Mouse (Mus musculus) granulocyte monocyte progenitor cell, adult 5-6 weeks (primary cell): ENCODE measurements around the gene Prm2. TPM values are rescaled to one million over a fixed set of nuclear protein-coding genes. Genes with fewer than 3 reads are reported as not detected.

Source experiments
- ATAC-seq: replicated peaks from 2 replicates; pipeline ENCODE4 v1.8.0; 2016; ENCODE audit warnings: mild to moderate bottlenecking, moderate TSS enrichment, inconsistent platforms; ENCODE audit not compliant: poor library complexity, severe bottlenecking
- total RNA-seq, 2 experiments: library from RNA; stranded (forward) in 1 of 2; stranded (reverse) in 1 of 2; fragments of 200-712, 200-1000 nt in 1 of 2; fragments of >200 nt in 1 of 2; fragmentation: Nextera tagmentation in 1 of 2; gene quantifications; 2 replicates each; pipeline ENCODE4 v1.2.3; 2014 to 2017

Prm2 gene
- total RNA-seq (2014; fragmentation: Nextera tagmentation) (not detected in 2 replicates), total RNA-seq (2017) (not detected in 2 replicates)

DNA sequence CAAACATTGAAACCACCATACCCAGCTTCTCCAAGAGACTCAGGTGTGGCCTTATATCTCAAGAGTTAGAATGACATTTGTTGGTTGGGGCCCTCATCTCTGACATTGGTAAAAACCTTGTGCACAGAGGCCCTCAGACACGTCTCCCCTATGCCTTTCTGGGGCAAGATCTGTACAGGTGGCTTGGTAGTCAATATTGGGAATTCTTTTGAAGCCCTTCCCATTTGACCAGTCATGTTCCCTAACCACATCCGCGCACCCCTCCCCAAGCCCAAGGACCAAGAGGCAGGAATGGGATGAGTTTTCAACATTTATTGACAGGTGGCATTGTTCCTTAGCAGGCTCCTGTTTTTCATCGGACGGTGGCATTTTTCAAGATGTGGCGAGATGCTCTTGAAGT lies at the start of gene Prm2:
Gene Prm2 (minus strand): TSS at position 101 of the 400 bp plus-strand sequence.
- no peak for ATAC-seq

- ATAC-seq, result no peak; the same call in 1 of the 2 replicates
These were observed 48.4 kb upstream of the Prm2 start for GRCm38 (mm10) chr16:10844319-10844670.

DNA sequence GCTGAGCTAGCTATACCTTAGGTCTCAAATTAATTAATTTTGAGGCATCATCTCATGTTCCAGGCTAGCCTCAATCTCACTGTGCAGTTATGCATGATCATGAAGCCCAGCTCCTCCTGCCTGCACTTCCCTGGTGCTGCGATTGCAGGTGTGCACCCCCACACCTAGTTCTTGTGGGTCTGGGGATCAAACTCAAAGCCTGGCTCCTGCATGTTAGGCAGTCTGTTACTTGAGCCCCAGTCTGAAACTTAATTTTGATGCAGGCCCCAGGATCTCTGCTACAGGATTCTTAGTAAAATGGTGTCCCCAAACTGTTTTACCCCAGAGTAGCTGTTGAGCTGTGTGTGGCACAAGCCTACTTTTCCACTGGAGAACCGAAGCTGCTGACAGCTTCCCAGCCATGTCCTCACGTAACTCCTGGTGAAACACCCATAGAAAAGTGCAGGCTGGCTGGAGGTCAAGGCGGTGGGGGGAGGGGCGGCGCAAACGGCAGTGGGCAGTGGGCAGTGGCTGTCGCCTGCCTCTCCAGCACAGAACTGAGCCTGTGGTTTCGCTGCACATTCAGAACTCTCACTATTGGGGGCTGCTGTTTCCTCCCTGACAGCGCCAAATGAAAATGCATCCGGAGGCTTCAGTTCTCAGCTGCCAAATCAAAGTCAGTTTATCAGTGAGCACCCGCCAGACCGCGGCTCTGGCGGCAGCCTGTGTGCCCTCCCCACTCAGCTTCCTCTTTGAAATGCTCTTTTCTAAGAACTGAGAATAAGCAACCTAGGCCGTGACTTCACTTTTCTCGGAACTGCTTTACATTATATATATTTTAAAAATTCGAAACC lies 47.8 kb upstream of the Prm2 start:
- peak; percentile 87 for ATAC-seq

DNA sequence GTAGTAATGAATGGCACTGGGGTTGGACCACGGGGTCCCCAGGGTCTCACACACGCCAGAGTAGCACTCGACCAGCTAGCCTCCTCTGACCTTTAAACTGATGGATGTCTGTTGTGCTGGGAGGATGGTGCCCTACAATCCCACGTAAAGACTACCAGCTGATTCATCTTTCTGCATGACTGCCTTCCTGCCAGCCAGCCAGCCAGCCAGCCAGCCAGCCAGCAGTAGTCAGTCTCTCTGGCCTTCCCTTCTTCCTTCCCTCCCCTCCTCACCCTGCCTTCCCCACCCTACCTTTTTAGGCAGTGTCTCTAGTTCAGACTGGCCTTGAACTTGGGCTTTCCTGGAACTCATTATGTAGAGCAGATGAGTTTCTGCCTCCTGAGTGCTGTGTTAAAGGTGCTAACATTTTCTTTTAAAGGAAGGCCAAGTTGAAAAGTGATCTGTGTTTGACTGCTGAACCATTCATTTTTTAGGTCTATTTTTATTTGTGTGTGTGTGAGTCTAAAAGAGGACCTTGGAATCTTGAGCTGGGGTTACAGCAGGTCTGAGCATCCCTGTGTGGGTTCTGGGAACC lies 46.4 kb upstream of the Prm2 start:
- ATAC-seq, result no peak

DNA sequence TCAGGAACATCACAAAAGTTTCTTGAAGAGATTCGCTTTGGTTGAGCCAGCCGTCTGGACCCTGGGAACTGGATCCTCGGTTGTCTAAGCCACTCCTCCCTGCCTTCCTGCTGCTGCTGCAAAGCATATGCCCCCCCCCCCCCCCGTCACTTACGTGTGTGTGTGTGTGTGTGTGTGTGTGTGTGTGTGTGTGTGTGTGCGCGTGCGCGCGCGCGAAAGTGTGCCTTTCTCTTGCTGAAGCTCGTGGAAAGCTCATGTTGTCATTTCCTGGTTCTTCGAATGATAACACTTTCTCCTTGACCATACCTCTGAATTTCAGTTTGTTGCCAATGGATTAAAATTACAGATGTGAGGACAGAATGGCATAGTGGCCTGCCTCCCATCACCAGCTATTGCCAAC lies 44.1 kb upstream of the Prm2 start:
- no peak for ATAC-seq

- ATAC-seq, result peak; percentile 77
These were observed 42.7 kb upstream of the Prm2 start for GRCm38 (mm10) chr16:10838487-10839245.

- ATAC-seq, result peak; percentile 8
These were observed 42.0 kb upstream of the Prm2 start for GRCm38 (mm10) chr16:10837903-10838302.

- no peak for ATAC-seq
These were observed 41.3 kb upstream of the Prm2 start for GRCm38 (mm10) chr16:10837250-10837649.

DNA sequence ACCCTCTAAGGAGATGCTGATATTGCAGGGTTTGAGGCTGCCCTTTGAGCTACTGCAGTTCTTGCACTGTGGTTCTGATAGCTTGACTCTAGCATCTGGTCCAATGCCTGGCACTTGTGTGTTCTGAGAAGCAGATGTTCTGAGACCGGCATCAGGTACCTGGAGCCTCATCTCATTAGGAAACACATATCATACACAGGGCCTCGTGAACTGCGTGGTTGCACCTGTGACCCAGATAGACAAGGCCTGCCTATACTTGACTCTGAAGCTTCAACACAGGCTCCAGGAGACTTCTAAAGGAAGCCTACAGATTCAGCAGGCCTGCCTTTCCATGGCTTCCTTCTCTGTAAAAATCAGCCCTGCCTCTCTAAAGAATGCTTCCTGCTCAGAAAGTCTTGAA lies 40.5 kb upstream of the Prm2 start:
- no peak for ATAC-seq

- peak; percentile 62 for ATAC-seq
These were observed 39.1 kb upstream of the Prm2 start, which contains the start of gene Rmi2 for GRCm38 (mm10) chr16:10834911-10835587. Gene Rmi2 (plus strand): TSS chr16:10835059.

- ATAC-seq, result no peak
These were observed 38.6 kb upstream of the Prm2 start for GRCm38 (mm10) chr16:10834542-10834910.

- no peak for ATAC-seq
These were observed 32.5 kb upstream of the Prm2 start for GRCm38 (mm10) chr16:10828461-10828805.

DNA sequence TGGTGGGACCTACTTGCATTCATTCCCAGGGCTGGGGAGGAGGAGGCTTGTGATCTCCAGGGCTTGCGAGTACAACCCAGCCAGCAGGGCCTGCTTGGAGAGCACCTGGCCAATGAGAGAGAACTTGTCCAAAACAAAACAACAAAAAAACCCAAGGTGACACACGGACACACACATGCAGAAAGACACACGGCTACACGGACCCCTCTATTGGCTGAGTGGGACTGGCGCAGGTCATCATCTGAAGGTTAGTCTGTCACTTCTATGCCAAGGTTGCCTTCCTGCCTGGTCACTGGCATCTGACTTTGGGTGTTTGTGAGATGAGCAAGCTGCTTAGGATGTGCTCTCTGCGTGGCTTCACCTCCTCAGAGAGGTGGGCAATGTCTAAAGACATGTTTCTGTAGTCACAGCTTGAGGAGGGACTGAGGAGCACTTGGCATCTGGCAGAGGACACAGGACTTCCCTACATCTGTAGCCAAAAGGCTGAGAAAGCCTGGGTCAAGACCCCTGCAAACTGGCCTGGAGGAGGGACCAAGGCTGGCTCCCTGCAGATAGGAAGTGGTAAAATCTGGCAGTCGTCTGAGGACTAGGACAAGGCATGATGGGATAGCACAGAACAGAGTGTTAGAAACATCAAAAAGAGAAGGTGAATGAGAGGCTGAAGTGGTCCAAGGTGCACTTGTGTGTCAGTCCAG lies 32.0 kb upstream of the Prm2 start:
- no peak for ATAC-seq

DNA sequence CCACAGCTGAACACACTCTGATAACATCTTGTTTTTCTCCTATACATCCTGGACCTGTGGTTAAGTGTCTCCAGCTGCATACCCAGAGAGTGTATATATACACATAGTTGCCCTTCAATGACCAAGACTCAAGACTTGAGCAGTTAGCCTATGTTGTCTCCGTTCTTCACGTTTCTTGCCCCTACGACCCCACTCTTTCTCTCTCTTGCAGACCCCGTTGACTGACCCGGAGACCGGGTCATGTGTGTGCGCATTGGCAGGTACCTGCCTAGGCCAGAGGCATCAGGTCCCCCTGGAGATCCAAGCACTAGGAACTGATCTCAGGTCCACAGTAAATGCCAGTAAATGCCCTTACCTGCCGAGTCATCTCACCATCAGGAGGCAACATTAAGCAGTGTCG lies 31.3 kb upstream of the Prm2 start:
- ATAC-seq, result no peak

DNA sequence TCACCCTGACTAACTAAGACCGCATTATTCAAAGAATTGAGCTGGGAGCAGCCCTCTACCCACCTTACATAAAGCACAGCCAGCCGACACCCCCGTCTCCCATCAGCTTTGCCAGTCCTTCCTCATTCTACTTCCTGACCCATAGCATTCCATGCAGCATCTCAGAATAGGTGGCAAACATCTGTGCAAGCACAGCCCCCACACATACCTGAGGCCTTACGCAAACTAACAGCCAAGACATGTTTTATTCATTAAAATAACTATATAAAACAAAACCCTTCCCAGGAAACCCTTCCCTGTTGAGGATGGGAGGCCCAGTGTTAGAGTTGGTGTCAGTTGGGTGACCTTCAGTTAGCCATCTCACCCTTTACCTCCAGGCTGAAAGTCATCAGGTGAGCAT lies 29.9 kb upstream of the Prm2 start:
- no peak for ATAC-seq

- no peak for ATAC-seq
These were observed 28.6 kb upstream of the Prm2 start for GRCm38 (mm10) chr16:10824536-10824935.

- no peak for ATAC-seq
These were observed 25.5 kb upstream of the Prm2 start for GRCm38 (mm10) chr16:10821387-10821786.

DNA sequence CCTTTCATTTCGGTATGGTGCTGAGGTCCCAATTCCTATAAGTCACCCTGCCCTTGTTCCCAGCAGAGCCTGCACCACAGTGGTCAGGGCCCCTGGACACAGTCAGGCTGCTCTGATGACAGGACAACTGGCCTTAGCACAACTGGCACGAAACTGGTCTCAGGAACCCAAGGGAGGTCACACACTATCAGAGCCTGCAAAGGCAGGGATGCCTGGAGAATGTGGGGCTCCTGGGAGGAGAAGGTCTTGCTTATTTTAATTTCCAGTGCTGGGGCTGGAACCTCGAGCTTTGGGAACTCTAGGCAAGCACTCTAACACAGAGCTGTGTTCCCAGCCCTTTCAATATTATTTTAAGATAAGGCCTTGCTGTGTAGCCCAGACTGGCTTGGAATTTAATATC lies 24.0 kb upstream of the Prm2 start:
- ATAC-seq, result no peak

- peak; percentile 69 for ATAC-seq
These were observed 22.7 kb upstream of the Prm2 start for GRCm38 (mm10) chr16:10818579-10819135.

DNA sequence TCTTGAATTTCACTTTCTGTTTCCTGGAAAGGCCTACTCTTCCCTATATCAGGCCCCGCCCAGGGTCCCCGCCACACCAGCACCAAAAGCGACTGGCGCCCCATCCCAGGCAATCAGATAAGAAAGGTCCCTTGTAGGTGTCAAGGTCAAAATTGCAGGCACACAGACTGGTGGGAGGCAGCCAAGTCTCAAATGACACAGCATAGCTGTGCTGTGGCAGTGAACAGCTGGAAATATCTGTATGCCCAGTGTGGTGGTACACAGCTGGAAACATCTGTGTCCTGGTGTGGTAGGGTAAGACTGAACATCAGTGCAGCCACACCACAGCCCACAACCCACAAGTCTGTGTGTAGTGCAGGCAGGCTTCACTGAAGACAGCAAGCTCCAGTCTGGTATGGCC lies 18.9 kb upstream of the Prm2 start:
- 0 out of 2 replicates have a peak, but pooled peaks have one; percentile 8 for ATAC-seq
